Mouse (Mus musculus) G1E (cell line): ENCODE results near the gene Eapp.

Experiments
- CTCF ChIP-seq: IDR thresholded peaks from 2 replicates; pipeline ENCODE4 v1.5.1; 2012; ENCODE audit warnings: low read depth, low read length, inconsistent platforms, mixed read lengths
- GATA1 ChIP-seq: IDR thresholded peaks from 2 replicates; pipeline ENCODE4 v1.6.1; 2012; ENCODE audit warnings: borderline replicate concordance, low read length, inconsistent platforms, mixed read lengths
- POLR2AphosphoS5 ChIP-seq: IDR thresholded peaks from 2 replicates; pipeline ENCODE4 v1.6.1; 2012; ENCODE audit warnings: low read depth, low read length, inconsistent platforms; ENCODE audit not compliant: insufficient replicate concordance
- TAL1 ChIP-seq: conservative IDR thresholded peaks from 2 replicates; pipeline ENCODE4 v1.6.1; 2012; ENCODE audit warnings: low read depth, low read length, inconsistent platforms, mixed read lengths

DNA sequence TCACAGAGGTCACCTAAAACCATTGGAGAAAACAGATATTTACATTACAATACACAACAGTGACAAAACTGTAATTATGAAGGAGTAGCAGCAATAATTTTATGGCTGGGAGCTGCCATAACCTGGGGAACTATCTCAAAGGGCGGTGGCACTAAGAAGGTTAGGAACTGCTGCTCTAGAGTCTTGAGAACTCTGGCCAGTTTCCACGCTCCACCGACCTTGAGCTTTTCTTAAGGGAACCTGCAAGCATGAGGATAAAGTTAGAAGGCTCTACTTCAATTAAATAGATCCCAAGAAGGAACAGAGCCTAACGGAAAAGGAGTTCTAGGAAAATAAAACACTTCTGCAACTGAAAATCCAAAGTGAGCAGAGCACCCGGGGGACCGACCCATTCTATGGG lies 30.2 kb downstream of the Eapp start:
- TF ChIP-seq CTCF (no peak), POLR2AphosphoS5 (no peak), GATA1 (no peak), TAL1 (no peak)
